Comparison of ENCODE assay signal across 7 mouse cellular contexts in the genomic region with DNA sequence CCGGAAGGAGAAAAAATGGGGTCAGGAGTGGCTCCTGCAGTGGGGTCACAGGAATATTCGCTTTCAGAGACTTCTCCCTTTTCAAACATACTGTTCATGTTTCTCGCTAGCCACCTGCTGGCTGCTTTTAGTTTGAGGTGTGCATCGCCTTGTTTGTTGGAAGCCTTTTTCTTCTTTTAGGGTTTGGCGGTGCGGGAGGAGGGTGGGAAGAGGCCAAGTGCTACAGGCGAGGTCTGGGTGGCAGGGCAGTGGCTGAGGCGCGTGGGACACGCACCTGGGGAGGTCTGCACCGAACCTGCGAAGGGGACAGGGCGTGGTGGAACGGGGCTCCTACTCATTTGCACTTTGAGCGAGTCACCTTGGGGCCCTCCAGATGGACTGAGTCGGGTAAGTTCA. TPM values are rescaled to one million over a fixed set of nuclear protein-coding genes. Genes with fewer than 3 reads are reported as not detected.
DNase-seq lines count a peak whose midpoint lies in the region; ATAC-seq and TF ChIP-seq lines count a peak whose summit lies in the region.

No protein-coding gene starts in this region.

- H3K79me3 ChIP-seq in C2C12 (ENCODE audit: low read depth), result peaks cover 27% of the 10 kb centered on the region

- no peaks in the 10 kb centered on the region for H3K27me3 ChIP-seq in C2C12 (ENCODE audit: control insufficient read depth, insufficient read depth, insufficient read length)
- H3K27me3 ChIP-seq in liver, embryonic 13.5 days, result no peaks in the 10 kb centered on the region

- DNase-seq in 416B (ENCODE audit: low read depth), result peak; percentile 81
- DNase-seq in hindlimb bud, embryonic 11.5 days (ENCODE audit: extremely low spot score, low read depth, low spot score), result peak; percentile 46
- DNase-seq in liver, embryonic 13.5 days, result peak; percentile 48
- no peak for DNase-seq in right cerebral cortex, postnatal 14 days

- H3K4me2 ChIP-seq in liver, embryonic 13.5 days, result peak overlapping the region; percentile 91

- H3K79me2 ChIP-seq in C2C12 (ENCODE audit: control insufficient read depth, insufficient read depth), result peaks cover 55% of the 10 kb centered on the region

- no peaks in the 10 kb centered on the region for H3K9me3 ChIP-seq in liver, embryonic 13.5 days (replicated peaks)

- peaks cover 11% of the 10 kb centered on the region for H3K36me3 ChIP-seq in C2C12 (ENCODE audit: control insufficient read depth, insufficient read depth)
- H3K36me3 ChIP-seq in liver, embryonic 13.5 days, result peaks cover 28% of the 10 kb centered on the region

- H3K27ac ChIP-seq in cortical plate, adult 2 months (ENCODE audit: insufficient read depth, low read length), result peak overlapping the region; percentile 92
- H3K27ac ChIP-seq in liver, embryonic 13.5 days, result peak overlapping the region; percentile 81
- H3K27ac ChIP-seq in olfactory bulb, adult 2 months (ENCODE audit: insufficient read depth, low read depth, low read length), result peak overlapping the region; percentile 89

- no peaks in the 10 kb centered on the region for H3K4me1 ChIP-seq in cortical plate, adult 2 months (ENCODE audit: control insufficient read depth, insufficient read depth, low read length)
- peaks cover 32% of the 10 kb centered on the region for H3K4me1 ChIP-seq in liver, embryonic 13.5 days (replicated peaks)
- H3K4me1 ChIP-seq in olfactory bulb, adult 2 months (ENCODE audit: control insufficient read depth, insufficient read depth, low read length), result peaks cover 6% of the 10 kb centered on the region

- peak overlapping the region; percentile 75 for H3ac ChIP-seq in C2C12 (ENCODE audit: control insufficient read depth, insufficient read length, low read depth)

- TF ChIP-seq CTCF in C2C12 (IDR thresholded peaks at IDR 0.05; ENCODE audit: control insufficient read depth, insufficient read depth, insufficient read length), result no peak
- no peak for TF ChIP-seq CTCF in cortical plate, adult 2 months (IDR thresholded peaks at IDR 0.05; ENCODE audit: extremely low read depth, insufficient read depth, low read length)
- no peak for TF ChIP-seq CTCF in olfactory bulb, adult 2 months (IDR thresholded peaks at IDR 0.05; ENCODE audit: insufficient read depth, low read depth, low read length)

- no peak for TF ChIP-seq POLR2A in cortical plate, adult 2 months (IDR thresholded peaks at IDR 0.05; ENCODE audit: extremely low read depth, insufficient read depth, low read length)
- no peak for TF ChIP-seq POLR2A in olfactory bulb, adult 2 months (IDR thresholded peaks at IDR 0.05; ENCODE audit: insufficient read depth, low read depth, low read length)

- WGBS in liver, embryonic 13.5 days (ENCODE audit: insufficient replicate concordance), result under 1% methylated on average over 16 of the region's 16 CpGs
- 4% methylated on average over 16 of the region's 16 CpGs for WGBS in olfactory bulb, adult 2 months

- peak overlapping the region; percentile 85 for H3K9ac ChIP-seq in liver, embryonic 13.5 days

- H3K4me3 ChIP-seq in C2C12 (ENCODE audit: insufficient read depth, poor library complexity, severe bottlenecking), result peak overlapping the region; percentile 56
- H3K4me3 ChIP-seq in cortical plate, adult 2 months (ENCODE audit: insufficient read depth, low read length), result peak overlapping the region; percentile 84
- peak overlapping the region; percentile 81 for H3K4me3 ChIP-seq in liver, embryonic 13.5 days (replicated peaks)
- peak overlapping the region; percentile 62 for H3K4me3 ChIP-seq in olfactory bulb, adult 2 months (ENCODE audit: insufficient read depth, low read depth, low read length)

- ATAC-seq in liver, embryonic 13.5 days (ENCODE audit: low read depth), result no peak

TF ChIP-seq in C2C12, 6 proteins besides CTCF, POLR2A, EP300 and RAD21:
- no peak for TF ChIP-seq MAX (IDR thresholded peaks at IDR 0.05)
- no peak for TF ChIP-seq MYOD1 (IDR thresholded peaks at IDR 0.05; ENCODE audit: control insufficient read depth, insufficient read length, low read depth)
- no peak for TF ChIP-seq USF1 (IDR thresholded peaks at IDR 0.05; ENCODE audit: low read depth)

RNA-seq across cellular contexts. Expression of gene Tmppe, which starts 0.8 kb away (rescaled TPM):
- polyA plus RNA-seq in C2C12 (2012; fragmentation: generic; extraction: Trizol), result 2.5 TPM
- polyA plus RNA-seq in cortical plate, adult 2 months (2012; rRNA removed), result 4.3 and 5.1 TPM in 2 replicates
- polyA plus RNA-seq in liver, embryonic 13.5 days (2015; fragmentation: Nextera tagmentation; extraction: Ambion mirVana), result 2.9 and 3.4 TPM in 2 replicates
- not detected in 2 replicates for polyA plus RNA-seq in olfactory bulb, adult 2 months (2012; ENCODE audit: insufficient read depth, insufficient read length, low replicate concordance, missing spikeins)

RNA-seq across cellular contexts. Expression of gene Glb1, which starts 0.8 kb away (rescaled TPM):
- polyA plus RNA-seq in C2C12 (2012; fragmentation: generic; extraction: Trizol), result 21.1 TPM
- 26.0 and 27.0 TPM in 2 replicates for polyA plus RNA-seq in cortical plate, adult 2 months (2012; rRNA removed)
- 13.2 and 14.6 TPM in 2 replicates for polyA plus RNA-seq in liver, embryonic 13.5 days (2015; fragmentation: Nextera tagmentation; extraction: Ambion mirVana)
- not detected in 2 replicates for polyA plus RNA-seq in olfactory bulb, adult 2 months (2012; ENCODE audit: insufficient read depth, insufficient read length, low replicate concordance, missing spikeins)

RNA-seq across cellular contexts. Expression of gene Crtap, which starts 11.2 kb away (rescaled TPM):
- 116 TPM for polyA plus RNA-seq in C2C12 (2012; fragmentation: generic; extraction: Trizol)
- 12.9 and 14.9 TPM in 2 replicates for polyA plus RNA-seq in cortical plate, adult 2 months (2012; rRNA removed)
- polyA plus RNA-seq in liver, embryonic 13.5 days (2015; fragmentation: Nextera tagmentation; extraction: Ambion mirVana), result 22.5 TPM in 2 replicates
- polyA plus RNA-seq in olfactory bulb, adult 2 months (2012; ENCODE audit: insufficient read depth, insufficient read length, low replicate concordance, missing spikeins), result not detected in 2 replicates

Comparison
In these comparisons a context has a peak if more than half of its experiments do, and no peak if none do; other contexts are left out.
1. RNA of gene Crtap, which starts 11.2 kb away (polyA plus RNA-seq): 116 TPM in C2C12 (single experiment), 22.5 TPM in liver, embryonic 13.5 days and 12.9 to 14.9 TPM in cortical plate, adult 2 months; not detected in olfactory bulb, adult 2 months; every median in the first group is over 10 times any median in the second.
2. Peak in every context shown above with its lines, with median percentiles within 50 percentile points of each other: H3K4me3 ChIP-seq and H3K27ac ChIP-seq.